Mouse (Mus musculus): Measurements from ENCODE around the gene Begain.

DNA sequence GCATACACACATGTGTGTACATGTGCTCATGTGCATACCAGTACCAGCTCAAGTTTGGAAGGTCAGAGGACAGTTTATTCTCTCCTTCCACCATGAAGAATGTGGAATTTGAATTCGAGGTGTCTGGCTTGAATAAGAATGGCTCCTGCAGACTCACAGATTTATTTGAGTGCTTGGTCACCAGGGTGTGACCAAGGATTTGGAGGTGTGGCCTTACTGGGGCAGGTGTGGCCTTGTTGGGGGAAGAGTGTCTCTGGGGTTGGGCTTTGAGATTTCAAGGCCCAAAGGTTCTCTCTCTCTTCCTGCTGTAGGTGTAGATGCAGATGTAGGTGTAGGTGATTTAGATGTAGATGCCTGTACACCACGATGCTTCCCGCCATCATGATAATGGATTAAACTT lies 15.5 kb upstream of the Begain start:
- no peak for TF ChIP-seq CHD2 (IDR thresholded peaks at IDR 0.05; ENCODE audit: low read depth, low read length)
- no peak for TF ChIP-seq MAFK (IDR thresholded peaks at IDR 0.05; ENCODE audit: insufficient read depth, low read depth, low read length)
- TF ChIP-seq ZC3H11A (IDR thresholded peaks at IDR 0.05; ENCODE audit: borderline replicate concordance, low read depth, low read length): no peak
